ENCODE assay signal across 15 mouse cellular contexts in the genomic region with DNA sequence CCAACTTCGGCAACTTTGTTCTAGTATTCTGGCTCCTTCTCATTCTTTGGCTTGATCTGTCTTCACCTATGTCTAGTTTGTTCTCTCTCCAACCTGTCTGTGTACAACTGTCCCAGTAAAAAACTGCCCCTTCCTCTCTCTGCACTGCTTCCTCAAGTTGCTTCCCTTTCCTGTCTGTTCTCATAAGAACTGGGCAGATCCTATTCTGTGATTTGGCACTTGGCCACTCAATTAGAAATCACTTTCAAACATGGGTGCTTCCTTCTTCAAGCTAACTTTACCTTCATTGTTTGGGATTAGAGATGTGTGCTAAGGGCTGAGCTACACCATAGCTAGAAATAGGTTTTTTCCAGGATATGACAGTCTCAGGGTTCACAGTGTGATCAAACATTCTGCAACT. TPM values are rescaled to one million over a fixed set of nuclear protein-coding genes. Genes with fewer than 3 reads are reported as not detected.
DNase-seq lines count a peak whose midpoint lies in the region; ATAC-seq and TF ChIP-seq lines count a peak whose summit lies in the region.
"Had no signal": no experiment of that assay in that cellular context is flagged by ENCODE, and none has a peak within 500 bp of the region (broad histone marks: within the 10 kb centered on the region; RNA-seq: fewer than 3 reads in every experiment).

No protein-coding gene starts in this region.

- TF ChIP-seq CTCF in intestine, postnatal 0 days (IDR thresholded peaks at IDR 0.05; ENCODE audit: low read depth), result no peak
- TF ChIP-seq CTCF in lung, embryonic 14.5 days (IDR thresholded peaks at IDR 0.05; ENCODE audit: low read depth), result no peak
- TF ChIP-seq CTCF in lung, adult 2 months (IDR thresholded peaks at IDR 0.05; ENCODE audit: insufficient read depth, low read length), result no peak
- no peak for TF ChIP-seq CTCF in forebrain, postnatal 0 days (IDR thresholded peaks at IDR 0.05; ENCODE audit: low read depth)

- no peak overlapping the region for H3K4me2 ChIP-seq in intestine, embryonic 16.5 days (ENCODE audit: low read depth, low read length)
- no peak overlapping the region for H3K4me2 ChIP-seq in intestine, postnatal 0 days (replicated peaks; ENCODE audit: low read depth)
- no peak overlapping the region for H3K4me2 ChIP-seq in lung, embryonic 14.5 days
- no peak overlapping the region for H3K4me2 ChIP-seq in liver, embryonic 13.5 days
- no peak overlapping the region for H3K4me2 ChIP-seq in forebrain, postnatal 0 days (ENCODE audit: low read depth)
- H3K4me2 ChIP-seq: forebrain, embryonic 12.5 days; hindbrain, embryonic 14.5 days; stomach, embryonic 15.5 days had no signal

- H3K9me3 ChIP-seq in intestine, embryonic 16.5 days (ENCODE audit: control insufficient read depth, low read length), result no peaks in the 10 kb centered on the region
- no peaks in the 10 kb centered on the region for H3K9me3 ChIP-seq in intestine, postnatal 0 days (ENCODE audit: control insufficient read depth)
- H3K9me3 ChIP-seq in lung, embryonic 14.5 days (ENCODE audit: low read depth, low read length), result no peaks in the 10 kb centered on the region
- no peaks in the 10 kb centered on the region for H3K9me3 ChIP-seq in liver, embryonic 13.5 days (replicated peaks)
- H3K9me3 ChIP-seq in forebrain, postnatal 0 days (ENCODE audit: low read length), result no peaks in the 10 kb centered on the region
- H3K9me3 ChIP-seq: forebrain, embryonic 12.5 days; midbrain, embryonic 10.5 days; stomach, embryonic 15.5 days had no signal

- peaks cover 10% of the 10 kb centered on the region for H3K4me1 ChIP-seq in intestine, embryonic 16.5 days (ENCODE audit: control insufficient read depth, insufficient read depth, low read length)
- H3K4me1 ChIP-seq in intestine, postnatal 0 days (replicated peaks; ENCODE audit: control insufficient read depth, insufficient read depth, low read length), result 0 out of 2 replicates have a peak, but pooled peaks cover 6% of the 10 kb centered on the region
- H3K4me1 ChIP-seq in lung, embryonic 14.5 days (ENCODE audit: insufficient read depth), result no peaks in the 10 kb centered on the region
- H3K4me1 ChIP-seq in lung, adult 2 months (ENCODE audit: control insufficient read depth, insufficient read depth, low read length), result peaks cover 8% of the 10 kb centered on the region
- H3K4me1 ChIP-seq in liver, embryonic 13.5 days (replicated peaks), result peaks cover 40% of the 10 kb centered on the region
- H3K4me1 ChIP-seq in forebrain, postnatal 0 days (ENCODE audit: insufficient read depth), result peaks cover 4% of the 10 kb centered on the region; the same call in 1 of the 2 replicates
- H3K4me1 ChIP-seq: stomach, embryonic 15.5 days had no signal

- H3K9ac ChIP-seq in intestine, embryonic 16.5 days (ENCODE audit: low read depth, low read length), result no peak overlapping the region
- H3K9ac ChIP-seq in intestine, postnatal 0 days (ENCODE audit: low read depth, low read length), result no peak overlapping the region
- no peak overlapping the region for H3K9ac ChIP-seq in lung, embryonic 14.5 days
- H3K9ac ChIP-seq in liver, embryonic 13.5 days, result 0 out of 2 replicates have a peak overlapping the region, but pooled peaks have one; percentile 11
- H3K9ac ChIP-seq in forebrain, postnatal 0 days, result no peak overlapping the region
- H3K9ac ChIP-seq: forebrain, embryonic 12.5 days; hindbrain, embryonic 14.5 days; stomach, embryonic 15.5 days had no signal

- peak; percentile 8 for DNase-seq in lung, embryonic 14.5 days
- no peak for DNase-seq in lung, adult 2 months
- DNase-seq in liver, embryonic 13.5 days, result no peak
- no peak for DNase-seq in forebrain, postnatal 0 days
- no peak for DNase-seq in spleen, adult 18-20 months
- DNase-seq: adrenal gland, postnatal 14 days; gastrocnemius, postnatal 14 days had no signal

- 93% methylated on average over 1 of the region's 1 CpGs for WGBS in intestine, embryonic 16.5 days
- WGBS in intestine, postnatal 0 days, result 81% methylated on average over 1 of the region's 1 CpGs
- 89% methylated on average over 1 of the region's 1 CpGs for WGBS in lung, embryonic 14.5 days
- WGBS in lung, adult 2 months, result 59% methylated on average over 1 of the region's 1 CpGs
- WGBS in liver, embryonic 13.5 days (ENCODE audit: insufficient replicate concordance), result 69% methylated on average over 1 of the region's 1 CpGs
- 97% methylated on average over 1 of the region's 1 CpGs for WGBS in forebrain, postnatal 0 days

- ATAC-seq in intestine, embryonic 16.5 days, result no peak
- ATAC-seq in intestine, postnatal 0 days, result no peak
- no peak for ATAC-seq in lung, embryonic 14.5 days (ENCODE audit: insufficient read depth)
- ATAC-seq in liver, embryonic 13.5 days (ENCODE audit: low read depth), result no peak
- no peak for ATAC-seq in forebrain, postnatal 0 days

- no peaks in the 10 kb centered on the region for H3K36me3 ChIP-seq in intestine, embryonic 16.5 days (ENCODE audit: control insufficient read depth, insufficient read depth, low read length)
- H3K36me3 ChIP-seq in intestine, postnatal 0 days (ENCODE audit: control insufficient read depth, insufficient read depth), result no peaks in the 10 kb centered on the region
- H3K36me3 ChIP-seq in lung, embryonic 14.5 days (ENCODE audit: insufficient read depth), result no peaks in the 10 kb centered on the region
- H3K36me3 ChIP-seq in liver, embryonic 13.5 days, result no peaks in the 10 kb centered on the region
- H3K36me3 ChIP-seq in forebrain, postnatal 0 days (ENCODE audit: insufficient read depth), result no peaks in the 10 kb centered on the region
- H3K36me3 ChIP-seq: forebrain, embryonic 12.5 days; midbrain, embryonic 10.5 days; stomach, embryonic 15.5 days had no signal

- peak overlapping the region; percentile 41; the same call in 1 of the 2 replicates for H3K27ac ChIP-seq in intestine, embryonic 16.5 days (ENCODE audit: low read length)
- H3K27ac ChIP-seq in intestine, postnatal 0 days (ENCODE audit: low read depth, low read length), result no peak overlapping the region
- H3K27ac ChIP-seq in lung, embryonic 14.5 days (ENCODE audit: low read depth), result no peak overlapping the region
- H3K27ac ChIP-seq in liver, embryonic 13.5 days, result 0 out of 2 replicates have a peak overlapping the region, but pooled peaks have one; percentile 41
- no peak overlapping the region for H3K27ac ChIP-seq in forebrain, postnatal 0 days (ENCODE audit: low read depth, low read length)
- H3K27ac ChIP-seq: forebrain, embryonic 12.5 days; hindbrain, embryonic 14.5 days; midbrain, embryonic 10.5 days; stomach, embryonic 15.5 days had no signal

- H3K27me3 ChIP-seq in intestine, embryonic 16.5 days (replicated peaks; ENCODE audit: control insufficient read depth, insufficient read depth, low read length), result no peaks in the 10 kb centered on the region
- no peaks in the 10 kb centered on the region for H3K27me3 ChIP-seq in intestine, postnatal 0 days (replicated peaks; ENCODE audit: control insufficient read depth, insufficient read depth, low read length)
- H3K27me3 ChIP-seq in lung, embryonic 14.5 days (ENCODE audit: insufficient read depth, low read length), result no peaks in the 10 kb centered on the region
- no peaks in the 10 kb centered on the region for H3K27me3 ChIP-seq in liver, embryonic 13.5 days
- no peaks in the 10 kb centered on the region for H3K27me3 ChIP-seq in forebrain, postnatal 0 days (ENCODE audit: insufficient read depth, low read length)
- H3K27me3 ChIP-seq: forebrain, embryonic 12.5 days; stomach, embryonic 15.5 days had no signal

- no peak for TF ChIP-seq POLR2A in lung, adult 2 months (IDR thresholded peaks at IDR 0.05; ENCODE audit: borderline replicate concordance, extremely low read depth, low read depth, low read length)

- no peak overlapping the region for H3K4me3 ChIP-seq in intestine, embryonic 16.5 days (ENCODE audit: low read length)
- no peak overlapping the region for H3K4me3 ChIP-seq in intestine, postnatal 0 days (ENCODE audit: low read depth, low read length)
- no peak overlapping the region for H3K4me3 ChIP-seq in lung, embryonic 14.5 days (ENCODE audit: low read depth, low read length)
- H3K4me3 ChIP-seq in lung, adult 2 months (replicated peaks; ENCODE audit: extremely low read depth, low read depth, low read length), result no peak overlapping the region
- H3K4me3 ChIP-seq in liver, embryonic 13.5 days (replicated peaks), result no peak overlapping the region
- no peak overlapping the region for H3K4me3 ChIP-seq in forebrain, postnatal 0 days (ENCODE audit: low read depth, low read length)
- H3K4me3 ChIP-seq: forebrain, embryonic 12.5 days; midbrain, embryonic 10.5 days; myocyte; stomach, embryonic 15.5 days had no signal

RNA-seq across cellular contexts. Expression of gene Larp4, which starts 0.7 kb away (rescaled TPM):
- 42.8 and 43.8 TPM in 2 replicates for polyA plus RNA-seq in intestine, embryonic 16.5 days (2015; fragmentation: Nextera tagmentation; extraction: Ambion mirVana)
- 29.7 and 32.5 TPM in 2 replicates for polyA plus RNA-seq in intestine, postnatal 0 days (2015; fragmentation: Nextera tagmentation; extraction: Ambion mirVana)
- 39.3 and 41.0 TPM in 2 replicates for polyA plus RNA-seq in lung, embryonic 14.5 days (2014; fragmentation: Nextera tagmentation; extraction: Ambion mirVana)
- 40.4 and 41.3 TPM in 2 replicates for polyA plus RNA-seq in lung, adult 2 months (2012; rRNA removed)
- 20.0 and 26.6 TPM in 2 replicates for polyA plus RNA-seq in liver, embryonic 13.5 days (2015; fragmentation: Nextera tagmentation; extraction: Ambion mirVana)
- total RNA-seq in forebrain, postnatal 0 days (2014; rRNA removed), result 39.1 and 48.6 TPM in 2 replicates
- 12.4 and 19.1 TPM in 2 replicates for polyA plus RNA-seq in forebrain, postnatal 0 days (2015; fragmentation: Nextera tagmentation; extraction: Ambion mirVana)

RNA-seq across cellular contexts. Expression of gene Fam186a, which starts 3.7 kb away (rescaled TPM):
- not detected in 2 replicates for polyA plus RNA-seq in intestine, embryonic 16.5 days (2015; fragmentation: Nextera tagmentation; extraction: Ambion mirVana)
- polyA plus RNA-seq in intestine, postnatal 0 days (2015; fragmentation: Nextera tagmentation; extraction: Ambion mirVana), result not detected in 2 replicates
- 0.04 TPM in 1 of 2 replicates, not detected in the other for polyA plus RNA-seq in lung, embryonic 14.5 days (2014; fragmentation: Nextera tagmentation; extraction: Ambion mirVana)
- polyA plus RNA-seq in lung, adult 2 months (2012; rRNA removed), result 0.04 TPM in 1 of 2 replicates, not detected in the other
- polyA plus RNA-seq in liver, embryonic 13.5 days (2015; fragmentation: Nextera tagmentation; extraction: Ambion mirVana), result not detected in 2 replicates
- total RNA-seq in forebrain, postnatal 0 days (2014; rRNA removed), result under 0.01 TPM in 1 of 2 replicates, not detected in the other
- not detected in 2 replicates for polyA plus RNA-seq in forebrain, postnatal 0 days (2015; fragmentation: Nextera tagmentation; extraction: Ambion mirVana)
- polyA plus RNA-seq: embryonic facial prominence, embryonic 11.5 days; forebrain, embryonic 12.5 days; midbrain, embryonic 10.5 days; stomach, embryonic 15.5 days had no signal

Comparison
In these comparisons a context has a peak if more than half of its experiments do, and no peak if none do; other contexts are left out.
1. H3K27ac ChIP-seq: peak in intestine, embryonic 16.5 days (single experiment) and liver, embryonic 13.5 days (single experiment); none in intestine, postnatal 0 days (single experiment), lung, embryonic 14.5 days (single experiment) and forebrain, postnatal 0 days (single experiment).